Mouse (Mus musculus) midbrain, embryonic 12.5 days (tissue): Measurements from ENCODE around the gene Ddx5. TPM values are rescaled to one million over a fixed set of nuclear protein-coding genes. Genes with fewer than 3 reads are reported as not detected.
A peak's percentile ranks its signal among the peaks of the same experiment; 100 is the strongest.

Experiments used
- ATAC-seq: fragments of 200-750 bp; cut with Nextera tagmentation; 2 replicates; pipeline ENCODE4 v1.8.0; 2017; ENCODE audit warnings: low read depth, moderate TSS enrichment, moderate library complexity; ENCODE audit not compliant: low FRiP score
- H3K27ac ChIP-seq: fragments of 300-500 bp; sonication (generic); replicated peaks from 2 replicates; pipeline ENCODE4 v1.5.1; 2016; ENCODE audit warnings: mild to moderate bottlenecking
- H3K27me3 ChIP-seq: fragments of 300-500 bp; sonication (generic); 2 replicates; pipeline ENCODE4 v1.6.1; 2016; ENCODE audit warnings: mild to moderate bottlenecking
- H3K36me3 ChIP-seq: fragments of 300-500 bp; sonication (generic); 2 replicates; pipeline ENCODE4 v1.6.1; 2016
- H3K4me1 ChIP-seq: fragments of 300-500 bp; sonication (generic); 2 replicates; pipeline ENCODE4 v1.6.1; 2016
- H3K4me2 ChIP-seq: fragments of 300-500 bp; sonication (generic); replicated peaks from 2 replicates; pipeline ENCODE4 v1.6.1; 2016; ENCODE audit warnings: mild to moderate bottlenecking, moderate library complexity
- H3K4me3 ChIP-seq: fragments of 300-500 bp; sonication (generic); 2 replicates; pipeline ENCODE4 v1.5.1; 2016; ENCODE audit warnings: mild to moderate bottlenecking
- H3K9ac ChIP-seq: fragments of 300-500 bp; sonication (generic); replicated peaks from 2 replicates; pipeline ENCODE4 v1.6.1; 2016; ENCODE audit warnings: mild to moderate bottlenecking, moderate library complexity
- H3K9me3 ChIP-seq: fragments of 300-500 bp; sonication (generic); 2 replicates; pipeline ENCODE4 v1.6.1; 2016; ENCODE audit warnings: mild to moderate bottlenecking
- WGBS: fragments of 180-500 bp; shearing (Covaris S2); methylation state at CpG from one replicate; pipeline ENCODE4 v1.1.7; 2016; 5-methylcytosine and 5-hydroxymethylcytosine counted together
- microRNA-seq: library from miRNA; unstranded; fragments of <30 nt; microRNA quantifications from one replicate; pipeline ENCODE4, GENCODE M21; 2017
- polyA plus RNA-seq: library from polyadenylated mRNA; unstranded; fragments of >200 nt; fragmentation: Nextera tagmentation; extraction: Ambion mirVana; gene quantifications from 2 replicates; pipeline ENCODE4 v1.2.1, GENCODE M21; 2016

Ddx5 gene
- polyA plus RNA-seq, 1 experiment from 2014 or later, result 486 TPM

- Histone ChIP-seq H3K4me3 (no peak overlapping the region), H3K27me3 (no peaks in the 10 kb centered on the region), H3K4me1 (peaks cover 24% of the 10 kb centered on the region), H3K27ac (peak overlapping the region; percentile 75), H3K36me3 (no peaks in the 10 kb centered on the region), H3K9me3 (no peaks in the 10 kb centered on the region), H3K4me2 (no peak overlapping the region), H3K9ac (peak overlapping the region; percentile 29; the same call in 1 of the 2 replicates)
- WGBS, result 29% methylated on average over 3 of the region's 3 CpGs
- ATAC-seq, result no peak
These were observed 52.4 kb downstream of the Ddx5 start for GRCm38 (mm10) chr11:106736614-106737013.

- H3K27me3 ChIP-seq, result no peaks in the 10 kb centered on the region
- no peaks in the 10 kb centered on the region for H3K9me3 ChIP-seq
- no peaks in the 10 kb centered on the region for H3K36me3 ChIP-seq
- no peak overlapping the region for H3K9ac ChIP-seq
- no peak overlapping the region for H3K27ac ChIP-seq
- H3K4me3 ChIP-seq, result no peak overlapping the region
- ATAC-seq, result no peak
- 86% methylated on average over 4 of the region's 4 CpGs for WGBS
- H3K4me2 ChIP-seq, result no peak overlapping the region
- peaks cover 7% of the 10 kb centered on the region; the same call in 1 of the 2 replicates for H3K4me1 ChIP-seq
These were observed 58.3 kb downstream of the Ddx5 start for GRCm38 (mm10) chr11:106730714-106731113.

Small RNA genes within 50 kb of the gene (microRNA-seq; reads per million reads assigned to microRNA genes)
- gene Gm25994 (not detected), gene Mir3064 (12.1 reads per million, percentile 29 among the genes with 10 or more reads in this experiment)

Other genes with a start within 250 kb of the Ddx5 start
- gene Tex2, start 175.8 kb downstream of the Ddx5 start, polyA plus RNA-seq, result 12.1 and 13.8 TPM in 2 replicates
- gene Pecam1, start 38.6 kb downstream of the Ddx5 start, polyA plus RNA-seq, result 15.9 and 19.4 TPM in 2 replicates
- gene Milr1, start 38.0 kb downstream of the Ddx5 start, polyA plus RNA-seq, result 0.72 and 1.7 TPM in 2 replicates
- gene Polg2, start 9.6 kb downstream of the Ddx5 start, polyA plus RNA-seq, result 10.4 and 11.3 TPM in 2 replicates
- 22.8 and 25.6 TPM in 2 replicates for gene Cep95, start 67 bp upstream of the Ddx5 start, polyA plus RNA-seq
- 17.8 and 17.9 TPM in 2 replicates for gene Smurf2, start 131.5 kb upstream of the Ddx5 start, polyA plus RNA-seq
- gene Kpna2, start 210.4 kb upstream of the Ddx5 start, polyA plus RNA-seq, result 491 and 516 TPM in 2 replicates
- gene 1810010H24Rik, start 236.5 kb upstream of the Ddx5 start, polyA plus RNA-seq, result 3.4 and 3.8 TPM in 2 replicates